Mouse (Mus musculus) heart, embryonic 16.5 days (tissue): ENCODE measurements around the gene Psmd7. TPM values are rescaled to one million over a fixed set of nuclear protein-coding genes. Genes with fewer than 3 reads are reported as not detected.

Source experiments
- ATAC-seq: fragments of 200-750 bp; cut with Nextera tagmentation; replicated peaks from 2 replicates; pipeline ENCODE4 v1.8.0; 2017; ENCODE audit warnings: moderate number of reproducible peaks; ENCODE audit not compliant: insufficient read depth, low FRiP score; ENCODE audit errors: extremely low read depth
- H3K27ac ChIP-seq: fragments of 300-500 bp; sonication (generic); 2 replicates; pipeline ENCODE4 v1.5.1; 2014; ENCODE audit warnings: mild to moderate bottlenecking, low read length, control low read depth, moderate library complexity
- H3K27me3 ChIP-seq: fragments of 300-500 bp; sonication (generic); 2 replicates; pipeline ENCODE4 v1.6.1; 2014; ENCODE audit warnings: low read length, mixed read lengths; ENCODE audit not compliant: control insufficient read depth, insufficient read depth
- H3K36me3 ChIP-seq: fragments of 300-500 bp; sonication (generic); 2 replicates; pipeline ENCODE4 v1.6.1; 2014; ENCODE audit not compliant: control insufficient read depth, insufficient read depth
- H3K4me1 ChIP-seq: fragments of 300-500 bp; sonication (generic); 2 replicates; pipeline ENCODE4 v1.6.1; 2014; ENCODE audit warnings: low read length, mixed read lengths; ENCODE audit not compliant: control insufficient read depth, insufficient read depth
- H3K4me2 ChIP-seq: fragments of 300-500 bp; sonication (generic); 2 replicates; pipeline ENCODE4 v1.6.1; 2014; ENCODE audit warnings: low read depth, mild to moderate bottlenecking, control low read depth, low read length
- H3K4me3 ChIP-seq: fragments of 300-500 bp; sonication (generic); 2 replicates; pipeline ENCODE4 v1.5.1; 2014; ENCODE audit warnings: mild to moderate bottlenecking, control low read depth, low read length
- H3K9ac ChIP-seq: fragments of 300-500 bp; sonication (generic); 2 replicates; pipeline ENCODE4 v1.6.1; 2014; ENCODE audit warnings: low read length, control low read depth
- H3K9me3 ChIP-seq: fragments of 300-500 bp; sonication (generic); replicated peaks from 2 replicates; pipeline ENCODE4 v1.6.1; 2016; ENCODE audit warnings: low read length; ENCODE audit not compliant: control insufficient read depth
- WGBS: fragments of 180-500 bp; shearing (Covaris S2); extraction: QIAGEN DNeasy Blood & Tissue Kit; methylation state at CpG from one replicate; pipeline ENCODE4 v1.1.7; 2014; 5-methylcytosine and 5-hydroxymethylcytosine counted together
- polyA plus RNA-seq: library from polyadenylated mRNA; unstranded; fragments of >200 nt; fragmentation: Nextera tagmentation; extraction: Ambion mirVana; gene quantifications from 2 replicates; pipeline ENCODE4 v1.2.1, GENCODE M21; 2015

Gene Psmd7
- polyA plus RNA-seq, 1 experiment from 2014 or later, result 203 TPM

DNA sequence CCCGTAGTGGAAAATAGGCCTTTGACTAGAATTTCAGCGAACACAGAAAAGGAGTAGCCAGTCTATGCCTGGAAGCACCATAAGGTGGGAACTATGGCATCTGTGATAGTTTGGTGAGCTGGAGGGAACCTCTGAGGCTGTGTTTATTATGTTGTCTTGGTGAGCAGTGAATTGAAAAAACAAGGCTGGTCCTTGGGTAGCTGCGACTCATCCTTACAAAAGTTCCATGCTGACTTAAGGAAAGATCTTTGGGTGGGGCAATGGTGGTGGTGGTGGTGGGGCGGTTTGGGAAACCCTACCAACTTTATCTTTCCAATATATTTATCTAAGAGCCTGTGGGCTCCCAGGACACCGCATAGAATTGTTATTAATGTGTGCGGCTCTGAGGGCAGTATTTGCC is 25.1 kb upstream of the Psmd7 start:
- Histone ChIP-seq H3K9ac (no peak overlapping the region), H3K4me3 (no peak overlapping the region), H3K9me3 (0 out of 2 replicates have a peak, but pooled peaks cover 2% of the 10 kb centered on the region), H3K27me3 (no peaks in the 10 kb centered on the region), H3K4me1 (no peaks in the 10 kb centered on the region), H3K4me2 (no peak overlapping the region), H3K27ac (no peak overlapping the region), H3K36me3 (no peaks in the 10 kb centered on the region)
- WGBS, result 82% methylated on average over 6 of the region's 6 CpGs
- ATAC-seq, result no peak

DNA sequence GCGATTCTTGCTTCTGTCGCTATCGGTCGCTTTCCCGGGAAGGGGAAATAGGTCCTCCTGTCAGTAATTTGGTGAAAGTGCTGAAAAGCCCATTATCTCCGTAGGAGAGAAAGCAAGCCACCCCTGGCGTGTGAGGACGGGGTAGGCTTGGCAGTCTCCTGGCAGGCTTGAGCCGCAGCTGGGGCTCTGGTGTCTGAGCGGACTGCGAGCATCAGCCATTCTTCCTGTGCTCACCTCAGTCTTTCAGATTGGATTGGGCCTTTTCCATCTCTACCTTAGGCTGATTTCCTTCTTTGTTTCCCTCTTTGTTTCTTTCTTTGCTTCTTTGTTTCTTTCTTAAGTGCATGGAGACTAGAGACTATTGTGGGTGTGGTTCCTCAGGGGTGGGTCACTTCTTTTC is 22.6 kb upstream of the Psmd7 start:
- no peak for ATAC-seq
- WGBS, result 32% methylated on average over 11 of the region's 11 CpGs
- Histone ChIP-seq H3K4me1 (no peaks in the 10 kb centered on the region), H3K4me3 (no peak overlapping the region), H3K36me3 (no peaks in the 10 kb centered on the region), H3K9me3 (0 out of 2 replicates have a peak, but pooled peaks cover 2% of the 10 kb centered on the region), H3K27me3 (no peaks in the 10 kb centered on the region), H3K4me2 (peak overlapping the region; percentile 6; the same call in 1 of the 2 replicates), H3K9ac (no peak overlapping the region), H3K27ac (no peak overlapping the region)

DNA sequence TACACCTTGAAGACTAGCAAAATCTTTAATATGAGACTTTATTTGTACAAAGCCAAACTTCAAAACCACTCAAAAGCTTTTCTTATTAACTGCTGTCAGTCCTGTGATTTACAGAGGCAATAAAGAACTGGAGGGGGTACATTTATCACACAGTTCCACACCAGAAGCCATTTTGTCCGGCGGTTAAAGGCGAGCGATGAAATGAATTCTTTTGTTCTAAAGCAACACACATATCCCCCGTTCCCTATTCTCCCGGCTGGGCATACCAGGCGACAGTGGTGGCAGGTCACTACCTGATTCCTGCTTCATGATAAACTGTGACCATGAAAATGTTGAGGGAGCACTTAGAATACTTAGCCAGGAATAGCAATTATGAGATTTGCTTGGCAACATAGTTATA is 20.5 kb upstream of the Psmd7 start:
- Histone ChIP-seq H3K36me3 (no peaks in the 10 kb centered on the region), H3K27ac (no peak overlapping the region), H3K4me3 (no peak overlapping the region), H3K9ac (no peak overlapping the region), H3K4me2 (no peak overlapping the region), H3K4me1 (no peaks in the 10 kb centered on the region), H3K27me3 (0 out of 2 replicates have a peak, but pooled peaks cover 2% of the 10 kb centered on the region), H3K9me3 (0 out of 2 replicates have a peak, but pooled peaks cover 2% of the 10 kb centered on the region)
- 71% methylated on average over 7 of the region's 7 CpGs for WGBS
- ATAC-seq, result no peak

DNA sequence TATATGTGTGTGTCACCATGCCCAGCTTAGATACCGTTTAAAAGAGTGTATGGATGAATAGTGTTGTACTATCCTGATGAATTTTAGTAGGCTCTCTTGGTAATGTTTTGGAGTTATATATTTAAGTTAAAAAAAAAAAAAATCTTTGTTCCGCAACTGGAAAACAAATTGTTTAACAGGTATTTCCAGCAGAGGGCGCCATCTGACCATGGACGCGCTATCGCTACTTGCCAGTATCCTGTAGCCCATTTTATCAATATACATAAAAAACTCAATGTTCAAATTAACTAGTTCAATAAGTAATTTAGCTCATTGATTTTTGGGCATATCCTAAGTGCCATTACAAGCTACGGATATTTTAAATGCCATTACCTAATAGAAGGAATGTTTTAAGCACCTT is 14.8 kb upstream of the Psmd7 start:
- WGBS, result 3% methylated on average over 7 of the region's 7 CpGs

DNA sequence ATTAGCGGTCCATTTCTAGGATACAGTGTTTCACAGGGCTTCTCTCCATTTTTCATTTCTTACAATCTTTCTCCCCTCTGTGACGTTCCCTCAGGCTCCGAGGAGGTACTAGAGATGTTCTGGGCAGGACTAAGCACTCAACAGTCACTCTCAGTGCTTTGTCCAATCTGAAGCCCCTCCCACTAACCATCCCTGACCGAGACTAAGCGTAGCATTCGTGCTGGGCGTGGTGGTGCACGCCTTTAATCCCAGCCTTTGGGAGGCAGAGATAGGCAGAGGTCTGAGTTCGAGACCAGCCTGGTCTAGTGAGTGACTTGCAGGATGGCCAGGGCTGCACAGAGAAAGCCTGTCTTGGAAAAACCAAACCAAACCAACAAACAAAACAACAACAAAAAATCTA is 11.4 kb upstream of the Psmd7 start:
- 77% methylated on average over 9 of the region's 9 CpGs for WGBS
- no peak overlapping the region for H3K4me2 ChIP-seq
- no peak for ATAC-seq
- H3K4me3 ChIP-seq, result no peak overlapping the region
- H3K9me3 ChIP-seq, result no peaks in the 10 kb centered on the region; the same call in 1 of the 2 replicates
- H3K36me3 ChIP-seq, result no peaks in the 10 kb centered on the region
- no peak overlapping the region for H3K9ac ChIP-seq
- no peaks in the 10 kb centered on the region for H3K4me1 ChIP-seq
- no peak overlapping the region for H3K27ac ChIP-seq
- peaks cover 8% of the 10 kb centered on the region; the same call in 1 of the 2 replicates for H3K27me3 ChIP-seq

More for the DNA sequence above, 14.8 kb upstream of the Psmd7 start:
- no peak overlapping the region for H3K27ac ChIP-seq
- H3K4me2 ChIP-seq, result no peak overlapping the region
- no peaks in the 10 kb centered on the region for H3K36me3 ChIP-seq
- H3K27me3 ChIP-seq, result peaks cover 8% of the 10 kb centered on the region; the same call in 1 of the 2 replicates
- ATAC-seq, result no peak
- no peaks in the 10 kb centered on the region for H3K4me1 ChIP-seq
- H3K9me3 ChIP-seq, result no peaks in the 10 kb centered on the region
- H3K4me3 ChIP-seq, result no peak overlapping the region
- H3K9ac ChIP-seq, result no peak overlapping the region

DNA sequence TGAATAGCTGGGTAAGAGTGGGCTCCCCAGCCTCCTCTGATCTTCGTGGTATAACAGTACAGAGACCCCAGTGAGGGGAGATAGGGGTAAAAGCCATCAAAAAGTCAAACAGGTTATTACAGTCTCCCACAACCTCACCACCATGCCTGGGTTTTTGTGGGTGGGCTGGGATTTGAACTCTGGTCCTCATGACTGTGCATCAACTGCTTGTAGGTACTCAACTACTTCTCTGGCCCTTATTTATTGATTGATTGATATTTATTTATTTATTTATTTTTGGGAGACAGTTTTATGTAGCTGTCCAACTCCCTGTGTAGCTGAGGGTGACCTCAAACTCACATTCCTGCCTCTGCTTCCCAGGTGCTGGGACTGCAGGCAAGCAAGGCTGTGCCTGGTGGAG is 9.5 kb upstream of the Psmd7 start:
- no peak overlapping the region for H3K27ac ChIP-seq
- WGBS, result 45% methylated on average over 1 of the region's 1 CpGs
- no peak overlapping the region for H3K9ac ChIP-seq
- H3K4me2 ChIP-seq, result no peak overlapping the region
- H3K9me3 ChIP-seq, result no peaks in the 10 kb centered on the region; the same call in 1 of the 2 replicates
- no peaks in the 10 kb centered on the region for H3K36me3 ChIP-seq
- no peak for ATAC-seq
- H3K27me3 ChIP-seq, result peaks cover 4% of the 10 kb centered on the region; the same call in 1 of the 2 replicates
- no peaks in the 10 kb centered on the region for H3K4me1 ChIP-seq
- H3K4me3 ChIP-seq, result no peak overlapping the region

DNA sequence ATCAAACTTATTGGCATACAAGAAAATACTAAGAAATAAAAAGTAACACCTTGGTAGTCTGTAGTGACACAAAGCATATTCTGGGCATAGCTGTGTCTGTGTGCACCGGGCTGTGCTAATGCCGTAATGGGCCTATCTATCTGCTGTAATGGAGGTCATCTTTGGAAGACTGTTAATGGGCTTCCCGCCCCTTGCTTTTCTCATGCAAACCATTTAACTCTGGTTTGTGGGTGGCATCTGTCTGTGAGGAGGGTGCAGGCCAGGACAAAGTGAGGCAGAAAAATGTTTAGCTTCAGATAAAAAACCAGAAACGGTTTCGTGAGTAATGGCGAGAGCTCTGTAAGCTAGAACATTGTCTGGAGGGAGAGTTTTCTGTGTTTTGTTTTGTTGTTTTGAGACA is 6.6 kb upstream of the Psmd7 start:
- no peak overlapping the region for H3K9ac ChIP-seq
- no peaks in the 10 kb centered on the region for H3K4me1 ChIP-seq
- WGBS, result 78% methylated on average over 6 of the region's 6 CpGs
- no peak for ATAC-seq
- no peak overlapping the region for H3K4me3 ChIP-seq
- no peaks in the 10 kb centered on the region; the same call in 1 of the 2 replicates for H3K9me3 ChIP-seq
- no peaks in the 10 kb centered on the region for H3K36me3 ChIP-seq
- H3K27me3 ChIP-seq, result peaks cover 4% of the 10 kb centered on the region; the same call in 1 of the 2 replicates
- H3K4me2 ChIP-seq, result no peak overlapping the region
- H3K27ac ChIP-seq, result no peak overlapping the region

DNA sequence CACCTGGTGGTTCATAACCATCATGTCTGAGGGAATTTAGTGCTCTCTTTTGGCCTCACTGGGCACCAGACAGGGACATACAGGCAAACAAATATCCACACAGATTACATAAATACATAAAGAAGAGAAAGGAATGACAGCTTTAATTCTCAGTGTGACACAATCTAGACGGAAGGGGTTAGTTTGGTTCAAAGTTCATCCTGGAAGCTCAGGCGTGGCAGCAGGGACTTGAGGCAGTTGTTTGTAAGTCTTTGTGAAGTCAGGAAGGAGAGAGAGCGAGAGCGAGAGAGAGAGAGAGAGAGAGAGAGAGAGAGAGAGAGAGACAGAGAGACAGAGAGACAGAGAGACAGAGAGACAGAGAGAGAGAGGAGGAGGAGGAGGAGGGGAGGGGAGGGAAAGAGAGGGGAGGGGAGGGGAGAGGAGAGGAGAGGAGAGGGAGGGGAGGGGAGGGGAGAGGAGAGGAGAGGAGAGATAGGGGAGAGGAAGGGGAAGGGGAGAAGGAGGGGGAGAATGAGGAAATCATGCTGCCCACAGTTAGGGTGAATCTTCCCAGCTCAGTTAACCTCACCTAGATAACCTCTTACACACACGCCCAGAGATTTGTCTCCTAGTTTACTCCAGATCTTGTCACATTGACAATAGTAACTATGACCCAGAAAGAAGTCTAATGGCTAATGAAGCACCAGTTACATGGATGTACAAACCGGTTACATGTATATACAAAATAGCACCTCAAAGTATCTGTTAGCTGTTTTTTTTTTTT is 5.9 kb upstream of the Psmd7 start:
- Histone ChIP-seq H3K27me3 (peaks cover 2% of the 10 kb centered on the region; the same call in 1 of the 2 replicates), H3K9ac (no peak overlapping the region), H3K36me3 (no peaks in the 10 kb centered on the region), H3K4me2 (no peak overlapping the region), H3K4me3 (no peak overlapping the region), H3K4me1 (no peaks in the 10 kb centered on the region), H3K27ac (no peak overlapping the region), H3K9me3 (no peaks in the 10 kb centered on the region; the same call in 1 of the 2 replicates)
- WGBS, result 69% methylated on average over 6 of the region's 6 CpGs
- no peak for ATAC-seq

DNA sequence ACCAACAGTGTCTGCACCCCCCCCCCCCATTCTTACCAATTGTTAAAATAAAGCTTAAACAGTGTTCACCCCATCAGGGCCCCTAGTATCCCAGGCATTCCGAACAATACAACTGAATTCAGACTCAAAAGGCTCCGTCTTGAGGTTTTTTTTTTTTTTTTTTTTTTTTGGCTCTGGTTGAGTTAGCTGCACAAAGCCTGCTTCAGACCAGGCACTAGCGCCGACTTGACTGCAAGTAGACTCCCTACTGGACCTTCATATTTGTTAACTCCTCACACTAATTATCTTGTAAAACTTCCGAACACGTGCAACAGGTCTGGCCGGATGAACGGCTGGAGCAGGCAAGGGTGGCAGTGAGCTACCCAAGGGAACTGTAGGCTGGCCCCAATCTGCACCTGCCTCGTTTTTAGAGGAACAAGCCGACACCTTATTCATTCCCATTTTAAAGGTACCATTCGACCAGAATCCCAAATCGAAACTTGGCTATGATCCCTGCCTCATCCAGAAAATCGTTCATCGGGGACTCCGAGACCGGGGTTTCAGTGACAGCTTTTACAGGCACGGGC is 752 bp downstream of the Psmd7 start:
- 1% methylated on average over 17 of the region's 17 CpGs for whole genome bisulfite sequencing

More for the DNA sequence above, 752 bp downstream of the Psmd7 start:
- Histone ChIP-seq H3K9ac (peak overlapping the region; percentile 87), H3K27ac (peak overlapping the region; percentile 81), H3K4me3 (peak overlapping the region; percentile 93), H3K36me3 (peaks cover 31% of the 10 kb centered on the region), H3K27me3 (peaks cover 2% of the 10 kb centered on the region; the same call in 1 of the 2 replicates), H3K4me2 (peak overlapping the region; percentile 88), H3K9me3 (no peaks in the 10 kb centered on the region), H3K4me1 (peaks cover 8% of the 10 kb centered on the region; the same call in 1 of the 2 replicates)
- no peak for ATAC-seq
